Comparison of ENCODE assay signal across 10 mouse cellular contexts in the genomic region with DNA sequence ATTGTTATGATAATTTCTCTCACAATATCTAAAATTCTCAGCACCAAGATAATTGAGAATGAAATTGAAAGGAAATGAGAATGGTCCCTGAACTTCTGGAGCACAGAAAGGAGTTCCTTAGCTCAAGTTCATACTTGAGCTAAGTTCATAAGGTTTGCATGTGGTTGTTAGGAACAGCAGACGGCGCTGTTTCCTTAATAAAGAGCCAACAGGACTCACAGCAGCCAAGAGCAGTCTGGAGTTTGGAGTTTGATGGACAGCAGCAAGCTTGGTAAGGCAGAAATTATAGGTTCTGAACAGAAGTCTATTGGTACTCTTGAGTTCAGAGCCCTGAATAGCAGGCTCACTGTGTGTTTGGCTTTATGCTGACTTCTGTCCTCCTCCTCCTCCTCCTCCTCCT. TPM values are rescaled to one million over a fixed set of nuclear protein-coding genes. Genes with fewer than 3 reads are reported as not detected.
A peak's percentile ranks its signal among the peaks of the same experiment; 100 is the strongest.
DNase-seq lines count a peak whose midpoint lies in the region; ATAC-seq lines count a peak whose summit lies in the region.
"Had no signal": no experiment of that assay in that cellular context is flagged by ENCODE, and none has a peak within 500 bp of the region (broad histone marks: within the 10 kb centered on the region; RNA-seq: fewer than 3 reads in every experiment).

No protein-coding gene starts in this region.

- H3K27me3 ChIP-seq in hindbrain, embryonic 10.5 days (ENCODE audit: insufficient read depth, poor library complexity, severe bottlenecking): no peaks in the 10 kb centered on the region
- no peaks in the 10 kb centered on the region for H3K27me3 ChIP-seq in hindbrain, embryonic 12.5 days
- no peaks in the 10 kb centered on the region for H3K27me3 ChIP-seq in embryonic facial prominence, embryonic 11.5 days (ENCODE audit: control insufficient read depth, insufficient read depth, low read length)

- DNase-seq in hindbrain, embryonic 10.5 days (ENCODE audit: low spot score): peak; percentile 40
- DNase-seq in A20 (ENCODE audit: low read depth, low spot score) (peak; percentile 68), MN1 (ENCODE audit: low spot score) (peak; percentile 54)
- peak; percentile 75 for DNase-seq in embryonic facial prominence, embryonic 11.5 days (ENCODE audit: low spot score)
- peak; percentile 40 to 42 for DNase-seq in left cerebral cortex, postnatal 25 days (ENCODE audit: low spot score in 2 of 2)
- peak; percentile 34 for DNase-seq in thymus, postnatal 14 days
- no peak for DNase-seq in frontal cortex, postnatal 25 days (ENCODE audit: low spot score in 2 of 2)

- no peak overlapping the region for H3K27ac ChIP-seq in hindbrain, embryonic 10.5 days
- no peak overlapping the region for H3K27ac ChIP-seq in hindbrain, embryonic 12.5 days
- H3K27ac ChIP-seq in embryonic facial prominence, embryonic 11.5 days (replicated peaks; ENCODE audit: low read depth, low read length): no peak overlapping the region
- H3K27ac ChIP-seq: embryonic facial prominence, embryonic 15.5 days had no signal

- intact Hi-C loops in left cerebral cortex, postnatal 25 days (cut with DNase I): loop anchor here (2.0 kb wide), 1 partner anchor 90 kb away; no protein-coding TSS in a partner anchor

- no peak overlapping the region for H3K4me2 ChIP-seq in hindbrain, embryonic 12.5 days (replicated peaks)
- H3K4me2 ChIP-seq in embryonic facial prominence, embryonic 11.5 days (ENCODE audit: low read depth, low read length): no peak overlapping the region
- H3K4me2 ChIP-seq: embryonic facial prominence, embryonic 15.5 days had no signal

- no peak overlapping the region for H3K9ac ChIP-seq in hindbrain, embryonic 12.5 days
- no peak overlapping the region for H3K9ac ChIP-seq in embryonic facial prominence, embryonic 11.5 days (replicated peaks; ENCODE audit: low read length)
- H3K9ac ChIP-seq: embryonic facial prominence, embryonic 15.5 days had no signal

- WGBS in hindbrain, embryonic 10.5 days: 25% methylated on average over 2 of the region's 2 CpGs
- 24% methylated on average over 2 of the region's 2 CpGs for WGBS in hindbrain, embryonic 12.5 days
- WGBS in embryonic facial prominence, embryonic 11.5 days: 6% methylated on average over 2 of the region's 2 CpGs

- H3K4me3 ChIP-seq in hindbrain, embryonic 10.5 days: no peak overlapping the region
- H3K4me3 ChIP-seq in hindbrain, embryonic 12.5 days: no peak overlapping the region
- no peak overlapping the region for H3K4me3 ChIP-seq in embryonic facial prominence, embryonic 11.5 days (ENCODE audit: low read depth, low read length)
- H3K4me3 ChIP-seq: embryonic facial prominence, embryonic 15.5 days had no signal

- H3K9me3 ChIP-seq in hindbrain, embryonic 10.5 days: no peaks in the 10 kb centered on the region
- no peaks in the 10 kb centered on the region for H3K9me3 ChIP-seq in hindbrain, embryonic 12.5 days (replicated peaks)
- no peaks in the 10 kb centered on the region for H3K9me3 ChIP-seq in embryonic facial prominence, embryonic 11.5 days (replicated peaks; ENCODE audit: control insufficient read depth, low read length)
- H3K9me3 ChIP-seq: embryonic facial prominence, embryonic 15.5 days had no signal

- no peaks in the 10 kb centered on the region for H3K4me1 ChIP-seq in hindbrain, embryonic 10.5 days (replicated peaks)
- no peaks in the 10 kb centered on the region for H3K4me1 ChIP-seq in hindbrain, embryonic 12.5 days
- no peaks in the 10 kb centered on the region for H3K4me1 ChIP-seq in embryonic facial prominence, embryonic 11.5 days (ENCODE audit: control insufficient read depth, insufficient read depth, low read length)

- H3K36me3 ChIP-seq in hindbrain, embryonic 10.5 days: no peaks in the 10 kb centered on the region
- no peaks in the 10 kb centered on the region for H3K36me3 ChIP-seq in hindbrain, embryonic 12.5 days
- no peaks in the 10 kb centered on the region for H3K36me3 ChIP-seq in embryonic facial prominence, embryonic 11.5 days (replicated peaks; ENCODE audit: control insufficient read depth, insufficient read depth, low read depth, low read length)
- H3K36me3 ChIP-seq: embryonic facial prominence, embryonic 15.5 days had no signal

- ATAC-seq in hindbrain, embryonic 12.5 days (ENCODE audit: low FRiP score): no peak
- no peak for ATAC-seq in embryonic facial prominence, embryonic 11.5 days (replicated peaks; ENCODE audit: insufficient number of reproducible peaks, low FRiP score, low TSS enrichment, low read depth)

RNA-seq across cellular contexts. Expression of a gene that starts 24.8 kb away (rescaled TPM):
- polyA plus RNA-seq in hindbrain, embryonic 10.5 days (2016; fragmentation: Nextera tagmentation; extraction: Ambion mirVana): not detected in 2 replicates
- 4.0 and 9.8 TPM in 2 replicates for polyA plus RNA-seq in hindbrain, embryonic 12.5 days (2016; fragmentation: Nextera tagmentation; extraction: Ambion mirVana)
- not detected in 2 replicates for polyA plus RNA-seq in embryonic facial prominence, embryonic 11.5 days (2014; fragmentation: Nextera tagmentation; extraction: Ambion mirVana)
- total RNA-seq in left cerebral cortex, postnatal 25 days (2021): not detected
- polyA plus RNA-seq: small intestine, adult 2 months had no signal

Comparison
In these comparisons a context has a peak if more than half of its experiments do, and no peak if none do; other contexts are left out.
1. DNase-seq: peak in hindbrain, embryonic 10.5 days (single experiment), A20 (single experiment), MN1 (single experiment), embryonic facial prominence, embryonic 11.5 days (single experiment), left cerebral cortex, postnatal 25 days (2 of 2) and thymus, postnatal 14 days (single experiment); none in frontal cortex, postnatal 25 days (0 of 2).